Mouse (Mus musculus): Measurements from ENCODE around the gene Cadm1.

Gene Cadm1

GRCm38 (mm10) chr9:47548916-47549315 is 18.9 kb downstream of the Cadm1 start:
- in situ Hi-C loops (cut with MboI, MseI) = no loop called here

- in situ Hi-C loops (cut with MboI, MseI) = no loop called here
These were observed 23.1 kb downstream of the Cadm1 start for GRCm38 (mm10) chr9:47552960-47553575.

GRCm38 (mm10) chr9:47560726-47561125 is 30.8 kb downstream of the Cadm1 start:
- in situ Hi-C loops (cut with MboI, MseI) = no loop called here

GRCm38 (mm10) chr9:47561596-47561995 is 31.6 kb downstream of the Cadm1 start:
- in situ Hi-C loops (cut with MboI, MseI) = no loop called here

- in situ Hi-C loops (cut with MboI, MseI) = no loop called here
These were observed 35.1 kb downstream of the Cadm1 start for GRCm38 (mm10) chr9:47565088-47565487.

- in situ Hi-C loops (cut with MboI, MseI) = no loop called here
These were observed 37.9 kb downstream of the Cadm1 start for GRCm38 (mm10) chr9:47567873-47568272.

- in situ Hi-C loops (cut with MboI, MseI) = no loop called here
These were observed 40.2 kb downstream of the Cadm1 start for GRCm38 (mm10) chr9:47570184-47570583.

GRCm38 (mm10) chr9:47571461-47571860 is 41.5 kb downstream of the Cadm1 start:
- in situ Hi-C loops (cut with MboI, MseI) = no loop called here

GRCm38 (mm10) chr9:47572132-47572531 is 42.2 kb downstream of the Cadm1 start:
- in situ Hi-C loops (cut with MboI, MseI) = no loop called here

- in situ Hi-C loops (cut with MboI, MseI) = no loop called here
These were observed 43.5 kb downstream of the Cadm1 start for GRCm38 (mm10) chr9:47573456-47573855.

GRCm38 (mm10) chr9:47574710-47575414 is 44.9 kb downstream of the Cadm1 start:
- in situ Hi-C loops (cut with MboI, MseI) = no loop called here

GRCm38 (mm10) chr9:47575764-47576163 is 45.8 kb downstream of the Cadm1 start:
- in situ Hi-C loops (cut with MboI, MseI) = no loop called here

GRCm38 (mm10) chr9:47579464-47579863 is 49.5 kb downstream of the Cadm1 start:
- in situ Hi-C loops (cut with MboI, MseI) = no loop called here

- in situ Hi-C loops (cut with MboI, MseI) = no loop called here
These were observed 51.8 kb downstream of the Cadm1 start for GRCm38 (mm10) chr9:47581576-47582365.

GRCm38 (mm10) chr9:47583241-47583640 is 53.3 kb downstream of the Cadm1 start:
- in situ Hi-C loops (cut with MboI, MseI) = no loop called here

GRCm38 (mm10) chr9:47586176-47586575 is 56.2 kb downstream of the Cadm1 start:
- in situ Hi-C loops (cut with MboI, MseI) = no loop called here

GRCm38 (mm10) chr9:47586839-47587238 is 56.9 kb downstream of the Cadm1 start:
- in situ Hi-C loops (cut with MboI, MseI) = no loop called here

GRCm38 (mm10) chr9:47587577-47588194 is 57.7 kb downstream of the Cadm1 start:
- in situ Hi-C loops (cut with MboI, MseI) = no loop called here

- in situ Hi-C loops (cut with MboI, MseI) = no loop called here
These were observed 59.9 kb downstream of the Cadm1 start for GRCm38 (mm10) chr9:47589832-47590231.

- in situ Hi-C loops (cut with MboI, MseI) = no loop called here
These were observed 71.6 kb downstream of the Cadm1 start for GRCm38 (mm10) chr9:47601541-47601940.

- in situ Hi-C loops (cut with MboI, MseI) = no loop called here
These were observed 74.0 kb downstream of the Cadm1 start for GRCm38 (mm10) chr9:47603971-47604370.

- in situ Hi-C loops (cut with MboI, MseI) = no loop called here
These were observed 75.7 kb downstream of the Cadm1 start for GRCm38 (mm10) chr9:47605628-47606027.

Measured in T-helper 2 cell (primary cell).